Mouse (Mus musculus) heart, embryonic 11.5 days (tissue): Measurements from ENCODE around the gene Rarb. TPM values are rescaled to one million over a fixed set of nuclear protein-coding genes. Genes with fewer than 3 reads are reported as not detected.

Experiments
- ATAC-seq: fragments of 200-750 bp; cut with Nextera tagmentation; replicated peaks from 2 replicates; pipeline ENCODE4 v1.8.0; 2017; ENCODE audit warnings: moderate library complexity; ENCODE audit not compliant: insufficient number of reproducible peaks, low FRiP score, low TSS enrichment
- H3K27ac ChIP-seq: fragments of 300-500 bp; sonication (generic); 2 replicates; pipeline ENCODE4 v1.5.1; 2014; ENCODE audit warnings: mild to moderate bottlenecking, low read depth, low read length
- H3K27me3 ChIP-seq: fragments of 300-500 bp; sonication (generic); 2 replicates; pipeline ENCODE4 v1.6.1; 2014; ENCODE audit warnings: mild to moderate bottlenecking, low read length, mixed read lengths; ENCODE audit not compliant: control insufficient read depth, insufficient read depth
- H3K36me3 ChIP-seq: fragments of 300-500 bp; sonication (generic); 2 replicates; pipeline ENCODE4 v1.6.1; 2014; ENCODE audit warnings: mild to moderate bottlenecking, low read length, moderate library complexity, mixed read lengths; ENCODE audit not compliant: control insufficient read depth, insufficient read depth
- H3K4me1 ChIP-seq: fragments of 300-500 bp; sonication (generic); 2 replicates; pipeline ENCODE4 v1.6.1; 2014; ENCODE audit warnings: low read length; ENCODE audit not compliant: control insufficient read depth, insufficient read depth
- H3K4me2 ChIP-seq: fragments of 300-500 bp; sonication (generic); 2 replicates; pipeline ENCODE4 v1.6.1; 2014; ENCODE audit warnings: mild to moderate bottlenecking, moderate library complexity
- H3K4me3 ChIP-seq: fragments of 300-500 bp; sonication (generic); 2 replicates; pipeline ENCODE4 v1.5.1; 2014; ENCODE audit warnings: low read depth, low read length
- H3K9ac ChIP-seq: fragments of 300-500 bp; sonication (generic); 2 replicates; pipeline ENCODE4 v1.6.1; 2014; ENCODE audit warnings: mild to moderate bottlenecking, low read depth, low read length, moderate library complexity
- H3K9me3 ChIP-seq: fragments of 300-500 bp; sonication (generic); replicated peaks from 2 replicates; pipeline ENCODE4 v1.6.1; 2016; ENCODE audit warnings: low read length; ENCODE audit not compliant: control insufficient read depth
- WGBS: fragments of 180-500 bp; shearing (Covaris S2); extraction: QIAGEN DNeasy Blood & Tissue Kit; methylation state at CpG from one replicate; pipeline ENCODE4 v1.1.7; 2014; ENCODE audit not compliant: insufficient replicate concordance; 5-methylcytosine and 5-hydroxymethylcytosine counted together
- polyA plus RNA-seq: library from polyadenylated mRNA; unstranded; fragments of >200 nt; fragmentation: Nextera tagmentation; extraction: Ambion mirVana; gene quantifications from 2 replicates; pipeline ENCODE4 v1.2.1, GENCODE M21; 2014

Rarb gene
- 18.1 and 18.9 TPM in 2 replicates for polyA plus RNA-seq

DNA sequence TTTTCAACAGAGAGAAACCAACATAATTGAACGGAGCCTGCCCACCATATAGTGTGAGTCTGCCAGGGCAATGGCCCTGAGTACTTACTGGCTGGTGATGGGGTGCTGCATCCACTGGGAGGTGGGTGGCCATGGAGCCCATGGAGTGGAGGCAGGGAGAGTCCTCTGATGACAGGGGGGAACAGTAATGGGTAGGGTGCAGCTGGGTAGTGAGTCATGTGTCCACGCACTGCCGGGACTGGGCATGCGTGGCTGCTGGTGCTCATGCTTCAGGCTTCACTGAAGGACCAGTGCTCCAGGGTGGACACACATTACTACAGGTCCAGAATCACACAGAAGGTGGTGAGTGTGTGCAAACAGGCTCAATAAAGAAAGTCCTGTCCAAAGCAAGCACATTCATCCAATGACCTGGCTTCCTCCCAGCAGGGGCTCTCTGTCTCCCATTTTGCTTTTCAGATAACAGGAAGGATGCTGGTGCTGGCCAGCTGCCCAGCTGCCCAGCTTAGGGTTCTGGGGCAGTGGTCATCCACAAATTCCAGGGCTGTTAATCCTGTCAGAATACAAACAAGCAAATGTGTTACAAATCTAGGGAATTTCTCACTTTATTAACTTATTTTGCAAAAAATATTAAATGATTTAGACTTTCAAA, at the start of gene Rarb:
TSS of gene Rarb (minus strand) at position 555 of the 649 bp plus-strand sequence.
- Histone ChIP-seq H3K4me2 (no peak within 1 kb of the TSS), H3K27me3 (no peaks in the 10 kb centered on the region), H3K9ac (no peak within 1 kb of the TSS), H3K4me3 (no peak within 1 kb of the TSS), H3K4me1 (no peaks in the 10 kb centered on the region), H3K27ac (no peak within 1 kb of the TSS), H3K36me3 (no peaks in the 10 kb centered on the region), H3K9me3 (no peaks in the 10 kb centered on the region)
- no peak for ATAC-seq
- 90% methylated on average over 4 of the region's 4 CpGs for WGBS

DNA sequence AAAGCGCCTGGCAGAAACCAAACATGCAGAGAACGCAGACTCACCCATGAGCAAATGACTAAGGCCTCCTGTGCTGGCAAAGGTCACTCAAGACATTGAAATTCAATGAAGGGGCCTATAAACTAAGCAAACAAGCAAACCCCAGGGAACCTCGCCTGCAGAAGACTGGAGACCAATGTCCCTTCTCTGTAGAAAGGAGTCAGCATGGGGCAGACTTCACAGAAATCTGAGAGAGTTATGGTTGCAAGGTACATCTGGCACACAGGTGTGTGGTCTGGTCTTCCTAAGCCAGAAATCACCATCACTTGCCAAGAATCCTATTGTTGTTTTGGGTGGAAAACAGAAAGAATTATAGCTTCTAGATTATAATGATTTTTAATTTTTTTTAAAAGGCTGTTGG, 23.1 kb upstream of the Rarb start:
- no peaks in the 10 kb centered on the region for H3K9me3 ChIP-seq

DNA sequence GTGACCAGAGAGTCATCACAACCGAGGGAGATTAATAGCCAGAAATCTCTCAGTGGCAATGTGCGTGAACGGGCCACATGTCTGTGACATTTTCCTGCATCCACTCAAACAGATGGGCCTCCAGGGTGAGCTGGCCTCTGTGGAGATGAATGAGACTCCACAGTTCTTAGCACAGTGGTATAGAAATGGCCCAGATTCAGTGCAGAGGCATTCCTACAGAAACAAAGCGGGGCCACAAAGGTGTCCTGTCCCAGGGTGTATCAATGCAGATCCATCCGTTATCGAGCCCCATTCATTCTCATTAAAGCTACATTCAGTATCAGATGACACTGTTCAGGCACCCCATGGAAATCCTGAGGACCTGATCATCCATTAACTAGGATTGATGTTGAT, 22.6 kb upstream of the Rarb start:
- no peak overlapping the region for H3K27ac ChIP-seq
- no peak for ATAC-seq
- no peaks in the 10 kb centered on the region for H3K4me1 ChIP-seq
- H3K9me3 ChIP-seq = no peaks in the 10 kb centered on the region
- no peaks in the 10 kb centered on the region for H3K27me3 ChIP-seq
- no peak overlapping the region for H3K4me3 ChIP-seq
- 79% methylated on average over 6 of the region's 6 CpGs for WGBS
- H3K36me3 ChIP-seq = no peaks in the 10 kb centered on the region
- H3K4me2 ChIP-seq = no peak overlapping the region
- no peak overlapping the region for H3K9ac ChIP-seq

More for the DNA sequence above, 23.1 kb upstream of the Rarb start:
- Histone ChIP-seq H3K9ac (no peak overlapping the region), H3K4me3 (no peak overlapping the region), H3K27me3 (no peaks in the 10 kb centered on the region), H3K4me2 (no peak overlapping the region), H3K4me1 (no peaks in the 10 kb centered on the region), H3K36me3 (no peaks in the 10 kb centered on the region), H3K27ac (no peak overlapping the region)
- no peak for ATAC-seq
- WGBS = 56% methylated on average over 3 of the region's 3 CpGs

DNA sequence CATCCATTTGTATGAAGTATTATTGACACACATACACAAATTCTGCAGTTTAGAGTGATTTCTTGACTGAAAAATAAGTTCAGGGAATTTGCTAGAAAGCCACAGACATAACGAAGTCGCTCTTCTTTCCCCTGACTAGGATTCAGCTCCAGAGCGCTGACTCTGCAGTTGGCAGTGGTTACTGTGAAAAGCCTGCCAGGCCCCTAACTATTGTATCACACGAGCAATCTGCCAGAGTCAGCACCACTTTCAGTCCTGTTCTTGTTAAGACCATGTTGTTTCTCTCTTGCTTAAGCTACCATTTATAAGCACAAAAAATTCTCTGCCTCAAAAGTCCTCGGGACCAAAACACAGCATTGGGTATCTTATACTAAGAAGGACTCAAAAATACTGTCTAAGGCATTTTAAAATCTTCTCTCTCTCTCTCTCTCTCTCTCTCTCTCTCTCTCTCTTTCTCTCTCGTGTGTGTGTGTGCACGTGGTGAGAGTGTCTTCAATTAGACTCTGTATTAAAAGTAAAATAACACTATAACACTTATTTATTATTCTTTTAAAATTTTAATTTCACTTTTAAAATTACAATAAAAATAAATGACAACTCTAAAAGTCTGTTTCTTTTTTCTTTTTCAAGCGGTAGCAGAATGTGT, 22.1 kb upstream of the Rarb start:
- Histone ChIP-seq H3K27ac (no peak overlapping the region), H3K36me3 (no peaks in the 10 kb centered on the region), H3K4me2 (no peak overlapping the region), H3K4me3 (no peak overlapping the region), H3K27me3 (no peaks in the 10 kb centered on the region), H3K9me3 (no peaks in the 10 kb centered on the region), H3K4me1 (no peaks in the 10 kb centered on the region), H3K9ac (no peak overlapping the region)
- WGBS = 65% methylated on average over 8 of the region's 8 CpGs
- ATAC-seq = no peak

DNA sequence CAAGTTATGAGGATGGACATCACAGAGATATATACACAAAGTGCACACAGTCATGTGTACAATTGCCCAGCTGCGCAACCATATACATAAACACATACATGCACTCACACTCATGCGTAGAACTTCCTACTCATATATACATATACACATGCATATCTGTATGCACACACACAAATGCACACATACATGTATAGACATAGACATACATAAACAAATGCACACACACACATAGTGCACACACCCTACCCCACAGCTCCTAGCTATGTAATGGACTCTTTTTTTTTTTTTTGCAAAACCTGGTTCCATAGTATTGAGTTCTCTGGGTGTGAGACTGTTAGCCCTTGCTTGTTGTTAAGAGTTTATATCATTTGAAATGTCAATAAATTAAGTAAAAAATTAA, 21.2 kb upstream of the Rarb start:
- ATAC-seq = no peak
- Histone ChIP-seq H3K27ac (no peak overlapping the region), H3K4me3 (no peak overlapping the region), H3K9ac (no peak overlapping the region), H3K9me3 (no peaks in the 10 kb centered on the region), H3K4me2 (no peak overlapping the region), H3K36me3 (no peaks in the 10 kb centered on the region), H3K4me1 (no peaks in the 10 kb centered on the region), H3K27me3 (no peaks in the 10 kb centered on the region)
- WGBS = 95% methylated on average over 2 of the region's 2 CpGs

DNA sequence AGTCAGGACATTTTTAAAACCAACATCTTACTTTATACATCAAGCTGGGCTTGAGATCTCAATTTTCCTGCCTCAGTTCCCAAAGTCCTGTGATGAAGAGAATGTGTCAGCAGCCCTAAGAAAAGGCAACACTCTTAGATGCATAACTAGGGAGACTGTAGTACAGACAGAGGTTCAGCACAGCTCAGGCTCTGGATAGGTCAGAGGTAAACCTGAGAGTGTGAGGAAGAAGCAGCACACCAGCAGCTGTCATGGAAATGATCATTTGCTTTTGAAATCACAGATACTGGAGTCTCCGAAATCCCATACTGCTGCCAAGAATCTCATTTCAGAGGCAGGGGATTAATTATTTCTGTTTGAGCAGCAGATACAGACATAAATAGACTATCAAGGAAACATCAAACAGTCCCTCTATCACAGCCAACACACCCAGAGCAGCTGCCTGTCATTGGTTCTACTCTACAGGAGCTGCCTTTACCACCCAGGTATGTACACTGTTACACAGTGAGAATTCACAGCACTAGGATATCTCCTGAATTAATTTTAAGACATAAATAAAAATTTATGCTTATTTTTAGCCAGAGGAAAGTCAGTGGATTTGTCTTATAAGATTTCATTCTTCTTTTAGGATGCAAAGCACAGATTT, 3.7 kb downstream of the Rarb start:
- Histone ChIP-seq H3K27me3 (no peaks in the 10 kb centered on the region), H3K4me2 (no peak overlapping the region), H3K27ac (no peak overlapping the region), H3K4me1 (no peaks in the 10 kb centered on the region), H3K4me3 (no peak overlapping the region), H3K9me3 (no peaks in the 10 kb centered on the region), H3K36me3 (no peaks in the 10 kb centered on the region), H3K9ac (no peak overlapping the region)
- no peak for ATAC-seq
- 59% methylated on average over 1 of the region's 1 CpGs for WGBS

DNA sequence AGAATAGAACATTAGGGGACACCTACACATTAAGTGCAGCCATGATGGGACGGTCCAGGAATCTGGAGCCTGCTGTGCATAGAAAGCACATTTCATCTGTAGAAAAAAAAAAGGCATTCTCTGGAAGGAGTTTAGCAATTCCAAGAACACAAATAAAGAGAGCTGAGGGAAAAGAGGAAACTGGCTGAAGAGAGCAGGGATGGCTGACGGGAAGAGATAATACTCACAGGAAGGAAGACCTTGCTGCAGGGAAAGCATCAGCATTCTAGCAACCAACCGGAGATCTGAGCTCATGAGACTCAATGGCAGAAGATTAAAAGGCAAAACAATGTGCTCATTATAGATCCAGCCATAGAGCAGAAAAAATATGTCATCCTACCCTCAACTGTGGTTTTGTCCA, 12.8 kb downstream of the Rarb start:
- Histone ChIP-seq H3K4me3 (no peak overlapping the region), H3K36me3 (no peaks in the 10 kb centered on the region), H3K4me1 (no peaks in the 10 kb centered on the region), H3K4me2 (no peak overlapping the region), H3K9ac (no peak overlapping the region), H3K27ac (no peak overlapping the region), H3K9me3 (no peaks in the 10 kb centered on the region), H3K27me3 (no peaks in the 10 kb centered on the region)
- no peak for ATAC-seq
- WGBS = 64% methylated on average over 3 of the region's 3 CpGs

DNA sequence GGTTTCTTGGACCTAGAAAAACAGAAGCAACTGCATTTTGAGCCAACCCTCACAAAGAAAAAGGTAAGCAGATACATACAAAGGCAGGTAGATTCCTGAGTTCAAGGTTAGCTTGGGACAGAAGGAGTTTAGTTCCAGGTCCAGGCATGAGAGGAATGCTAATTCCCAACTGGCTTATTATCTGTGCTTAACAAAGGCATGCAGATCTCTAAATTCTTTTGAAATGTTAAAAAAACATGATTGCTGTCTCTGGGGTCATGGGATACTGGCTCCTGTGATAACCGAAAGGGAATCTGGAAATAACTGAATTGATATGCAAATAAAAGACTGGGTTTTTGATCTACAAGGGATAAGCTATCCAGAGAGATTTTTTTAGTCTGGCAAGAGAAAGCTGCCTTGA, 28.8 kb downstream of the Rarb start:
- WGBS = 65% methylated on average over 1 of the region's 1 CpGs
- H3K27ac ChIP-seq = no peak overlapping the region
- no peaks in the 10 kb centered on the region for H3K36me3 ChIP-seq
- H3K4me3 ChIP-seq = no peak overlapping the region
- no peak overlapping the region for H3K4me2 ChIP-seq
- H3K9me3 ChIP-seq = no peaks in the 10 kb centered on the region
- H3K27me3 ChIP-seq = no peaks in the 10 kb centered on the region
- no peak for ATAC-seq
- H3K4me1 ChIP-seq = no peaks in the 10 kb centered on the region
- H3K9ac ChIP-seq = no peak overlapping the region
